Mouse (Mus musculus): ENCODE results near the gene Spdl1.
A peak's percentile ranks its signal among the peaks of the same experiment; 100 is the strongest.

- TF ChIP-seq CTCF (IDR thresholded peaks at IDR 0.05; ENCODE audit: extremely low read depth, insufficient read depth, low read length): no peak
- peak; percentile 77 for TF ChIP-seq POLR2A (IDR thresholded peaks at IDR 0.05; ENCODE audit: extremely low read depth, insufficient read depth, low read length)
These were observed at the start of gene Spdl1 for GRCm38 (mm10) chr11:34833318-34834086.
